Mouse (Mus musculus) forebrain, embryonic 11.5 days (tissue): Measurements from ENCODE around the gene Krt39. TPM values are rescaled to one million over a fixed set of nuclear protein-coding genes. Genes with fewer than 3 reads are reported as not detected.

Experiments used
- ATAC-seq: fragments of 200-750 bp; cut with Nextera tagmentation; replicated peaks from 2 replicates; pipeline ENCODE4 v1.8.0; 2017; ENCODE audit warnings: moderate TSS enrichment; ENCODE audit not compliant: low FRiP score
- DNase-seq: peaks from one replicate; pipeline ENCODE4 v3.0.0-alpha.2; 2017; ENCODE audit warnings: low spot score
- H3K27ac ChIP-seq: fragments of 300-500 bp; sonication (generic); 2 replicates; pipeline ENCODE4 v1.5.1; 2014; ENCODE audit warnings: low read depth, low read length
- H3K27me3 ChIP-seq: fragments of 300-500 bp; sonication (generic); 2 replicates; pipeline ENCODE4 v1.6.1; 2014; ENCODE audit warnings: mild to moderate bottlenecking, low read length, mixed read lengths; ENCODE audit not compliant: control insufficient read depth, insufficient read depth
- H3K36me3 ChIP-seq: fragments of 300-500 bp; sonication (generic); 2 replicates; pipeline ENCODE4 v1.6.1; 2014; ENCODE audit warnings: mild to moderate bottlenecking, low read length, moderate library complexity, mixed read lengths; ENCODE audit not compliant: control insufficient read depth, insufficient read depth
- H3K4me1 ChIP-seq: fragments of 300-500 bp; sonication (generic); replicated peaks from 2 replicates; pipeline ENCODE4 v1.6.1; 2014; ENCODE audit warnings: low read length, mixed read lengths; ENCODE audit not compliant: control insufficient read depth, insufficient read depth
- H3K4me2 ChIP-seq: fragments of 300-500 bp; sonication (generic); 2 replicates; pipeline ENCODE4 v1.6.1; 2014; ENCODE audit warnings: low read depth, mild to moderate bottlenecking, low read length, moderate library complexity, mixed read lengths; ENCODE audit not compliant: severe bottlenecking
- H3K4me3 ChIP-seq: fragments of 300-500 bp; sonication (generic); 2 replicates; pipeline ENCODE4 v1.5.1; 2014; ENCODE audit warnings: low read depth, low read length
- H3K9ac ChIP-seq: fragments of 300-500 bp; sonication (generic); 2 replicates; pipeline ENCODE4 v1.6.1; 2014; ENCODE audit warnings: low read length
- H3K9me3 ChIP-seq: fragments of 300-500 bp; sonication (generic); 2 replicates; pipeline ENCODE4 v1.6.1; 2016; ENCODE audit warnings: low read length, mixed read lengths; ENCODE audit not compliant: control insufficient read depth
- WGBS: fragments of 180-500 bp; shearing (Covaris S2); extraction: QIAGEN DNeasy Blood & Tissue Kit; methylation state at CpG from one replicate; pipeline ENCODE4 v1.1.7; 2014; 5-methylcytosine and 5-hydroxymethylcytosine counted together
- polyA plus RNA-seq: library from polyadenylated mRNA; unstranded; fragments of >200 nt; fragmentation: Nextera tagmentation; extraction: Ambion mirVana; gene quantifications from 2 replicates; pipeline ENCODE4 v1.2.1, GENCODE M21; 2014

The Krt39 gene
- polyA plus RNA-seq, 1 experiment from 2014 or later, result not detected

GRCm38 (mm10) chr11:99491040-99491439, 30.1 kb downstream of the Krt39 start:
- H3K9me3 ChIP-seq, result no peaks in the 10 kb centered on the region
- no peak overlapping the region for H3K4me3 ChIP-seq
- H3K36me3 ChIP-seq, result no peaks in the 10 kb centered on the region
- no peak overlapping the region for H3K9ac ChIP-seq
- no peak overlapping the region for H3K27ac ChIP-seq
- no peaks in the 10 kb centered on the region for H3K27me3 ChIP-seq
- DNase-seq (no peak), ATAC-seq (no peak)
- no peak overlapping the region for H3K4me2 ChIP-seq
- WGBS, result 92% methylated on average over 8 of the region's 8 CpGs
- no peaks in the 10 kb centered on the region for H3K4me1 ChIP-seq

GRCm38 (mm10) chr11:99490624-99491023, 30.5 kb downstream of the Krt39 start:
- Histone ChIP-seq H3K4me2 (no peak overlapping the region), H3K9me3 (no peaks in the 10 kb centered on the region), H3K4me3 (no peak overlapping the region), H3K27ac (no peak overlapping the region), H3K4me1 (no peaks in the 10 kb centered on the region), H3K36me3 (no peaks in the 10 kb centered on the region), H3K27me3 (no peaks in the 10 kb centered on the region), H3K9ac (no peak overlapping the region)
- ATAC-seq (no peak), DNase-seq (no peak)
- WGBS, result 81% methylated on average over 4 of the region's 4 CpGs

- 34% methylated on average over 3 of the region's 3 CpGs for WGBS
- no peaks in the 10 kb centered on the region for H3K4me1 ChIP-seq
- H3K27me3 ChIP-seq, result no peaks in the 10 kb centered on the region
- ATAC-seq, result no peak
- no peak for DNase-seq
- H3K4me2 ChIP-seq, result no peak overlapping the region
- H3K9me3 ChIP-seq, result no peaks in the 10 kb centered on the region
- H3K36me3 ChIP-seq, result no peaks in the 10 kb centered on the region
- H3K27ac ChIP-seq, result no peak overlapping the region
- no peak overlapping the region for H3K4me3 ChIP-seq
- no peak overlapping the region for H3K9ac ChIP-seq
Measured at GRCm38 (mm10) chr11:99489233-99489632, 31.9 kb downstream of the Krt39 start.

- no peak overlapping the region for H3K4me2 ChIP-seq
- ATAC-seq (no peak), DNase-seq (no peak)
- H3K4me3 ChIP-seq, result no peak overlapping the region
- H3K9ac ChIP-seq, result no peak overlapping the region
- H3K36me3 ChIP-seq, result no peaks in the 10 kb centered on the region
- no peaks in the 10 kb centered on the region for H3K9me3 ChIP-seq
- no peaks in the 10 kb centered on the region for H3K27me3 ChIP-seq
- 88% methylated on average over 3 of the region's 3 CpGs for WGBS
- no peak overlapping the region for H3K27ac ChIP-seq
- H3K4me1 ChIP-seq, result 0 out of 2 replicates have a peak, but pooled peaks cover 1% of the 10 kb centered on the region
Measured at GRCm38 (mm10) chr11:99474981-99475380, 46.2 kb downstream of the Krt39 start.

- Histone ChIP-seq H3K4me3 (no peak overlapping the region), H3K36me3 (no peaks in the 10 kb centered on the region), H3K27me3 (no peaks in the 10 kb centered on the region), H3K9me3 (no peaks in the 10 kb centered on the region), H3K9ac (no peak overlapping the region), H3K4me1 (0 out of 2 replicates have a peak, but pooled peaks cover 1% of the 10 kb centered on the region), H3K4me2 (no peak overlapping the region), H3K27ac (no peak overlapping the region)
- WGBS, result 85% methylated on average over 6 of the region's 6 CpGs
- ATAC-seq (no peak), DNase-seq (no peak)
Measured at GRCm38 (mm10) chr11:99473433-99473832, 47.7 kb downstream of the Krt39 start.

- Histone ChIP-seq H3K4me3 (no peak overlapping the region), H3K4me2 (no peak overlapping the region), H3K36me3 (no peaks in the 10 kb centered on the region), H3K9me3 (no peaks in the 10 kb centered on the region), H3K4me1 (0 out of 2 replicates have a peak, but pooled peaks cover 1% of the 10 kb centered on the region), H3K27ac (no peak overlapping the region), H3K27me3 (no peaks in the 10 kb centered on the region), H3K9ac (no peak overlapping the region)
- 85% methylated on average over 4 of the region's 4 CpGs for WGBS
- DNase-seq, result no peak
- no peak for ATAC-seq
Measured at GRCm38 (mm10) chr11:99472405-99472804, 48.7 kb downstream of the Krt39 start.

- no peak for DNase-seq
- no peak overlapping the region for H3K4me2 ChIP-seq
- no peaks in the 10 kb centered on the region for H3K27me3 ChIP-seq
- no peak for ATAC-seq
- no peaks in the 10 kb centered on the region for H3K9me3 ChIP-seq
- 93% methylated on average over 6 of the region's 6 CpGs for WGBS
- H3K4me1 ChIP-seq, result 0 out of 2 replicates have a peak, but pooled peaks cover 1% of the 10 kb centered on the region
- no peaks in the 10 kb centered on the region for H3K36me3 ChIP-seq
- no peak overlapping the region for H3K4me3 ChIP-seq
- no peak overlapping the region for H3K27ac ChIP-seq
- no peak overlapping the region for H3K9ac ChIP-seq
Measured at GRCm38 (mm10) chr11:99471946-99472345, 49.2 kb downstream of the Krt39 start.

GRCm38 (mm10) chr11:99469228-99469627, 51.9 kb downstream of the Krt39 start:
- 93% methylated on average over 4 of the region's 4 CpGs for WGBS
- H3K4me2 ChIP-seq, result no peak overlapping the region
- no peaks in the 10 kb centered on the region for H3K9me3 ChIP-seq

GRCm38 (mm10) chr11:99468566-99468965, 52.6 kb downstream of the Krt39 start:
- Histone ChIP-seq H3K4me3 (no peak overlapping the region), H3K4me1 (0 out of 2 replicates have a peak, but pooled peaks cover 1% of the 10 kb centered on the region), H3K9me3 (no peaks in the 10 kb centered on the region), H3K36me3 (no peaks in the 10 kb centered on the region), H3K27ac (no peak overlapping the region), H3K4me2 (no peak overlapping the region), H3K9ac (no peak overlapping the region), H3K27me3 (no peaks in the 10 kb centered on the region)
- no peak for DNase-seq
- 87% methylated on average over 11 of the region's 11 CpGs for WGBS
- no peak for ATAC-seq

More at GRCm38 (mm10) chr11:99469228-99469627, 51.9 kb downstream of the Krt39 start:
- ATAC-seq (no peak), DNase-seq (no peak)
- H3K4me3 ChIP-seq, result no peak overlapping the region
- no peaks in the 10 kb centered on the region for H3K27me3 ChIP-seq
- H3K27ac ChIP-seq, result no peak overlapping the region
- no peaks in the 10 kb centered on the region for H3K36me3 ChIP-seq
- 0 out of 2 replicates have a peak, but pooled peaks cover 1% of the 10 kb centered on the region for H3K4me1 ChIP-seq
- no peak overlapping the region for H3K9ac ChIP-seq
